Mouse (Mus musculus) T-helper 17 cell (primary cell): ENCODE data around the gene Mturn.

Experiments
- in situ Hi-C, 2 experiments: fragments of 300-600 bp; cut with MboI, MseI; formaldehyde crosslinking; loops; 1 replicate in 1 of 2; 2 replicates in 1 of 2; pipeline ENCODE4 v1.15.1; 2025; ENCODE audit warnings: high pct_unique_total_duplicates in 2 of 2

The Mturn gene

DNA sequence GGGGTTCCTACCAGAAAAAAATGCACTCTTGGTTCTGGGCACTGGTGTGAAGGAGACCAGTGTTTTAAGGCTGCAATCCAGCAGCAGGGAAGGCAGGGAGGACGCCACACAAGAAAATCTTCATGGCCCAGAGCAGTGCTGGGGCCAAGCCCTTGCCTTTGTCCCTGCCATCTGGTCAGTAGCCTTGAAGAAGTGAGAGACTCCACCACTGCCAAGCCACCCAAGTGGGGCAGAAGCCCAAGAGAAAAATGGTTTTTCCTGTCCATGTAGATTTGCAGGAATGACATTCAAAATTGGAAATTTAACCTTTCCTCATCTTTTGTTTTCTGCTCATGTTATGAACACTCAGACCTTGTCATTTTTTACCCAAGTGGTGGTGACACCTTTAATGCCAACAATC lies 10.8 kb downstream of the Mturn start:
- in situ Hi-C loops, result no loop called here

GRCm38 (mm10) chr6:54693286-54693685 lies 11.9 kb downstream of the Mturn start:
- in situ Hi-C loops, result no loop called here

- in situ Hi-C loops, result no loop called here
These were observed 17.5 kb downstream of the Mturn start for GRCm38 (mm10) chr6:54698691-54699476.

DNA sequence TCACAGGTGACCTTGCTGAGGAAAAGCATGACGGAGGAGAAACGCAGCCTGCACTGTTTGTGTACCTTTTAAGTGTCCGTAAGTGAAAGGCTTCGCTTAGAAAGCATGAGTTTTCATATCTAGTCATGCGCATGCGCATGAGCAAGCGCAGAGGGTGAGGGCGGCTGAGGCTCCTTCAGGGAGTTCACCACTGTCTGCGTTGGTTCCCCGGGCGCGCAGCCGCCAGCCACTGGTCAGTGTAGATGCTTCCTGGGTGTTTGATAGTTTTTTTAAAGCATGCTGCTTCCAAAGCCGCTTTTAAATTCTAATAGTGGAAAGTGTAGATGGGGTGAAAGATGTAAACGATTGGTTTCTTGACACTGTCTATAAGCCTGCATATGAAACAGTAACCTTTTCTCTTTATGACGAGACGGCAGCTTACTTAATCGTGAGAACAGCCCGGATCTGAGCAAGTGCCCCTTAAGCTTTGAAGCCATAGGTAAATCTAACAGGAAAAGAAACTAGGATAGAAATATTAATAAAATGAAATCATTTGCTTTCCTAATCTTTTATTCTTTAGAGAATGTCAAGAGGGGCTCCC lies 18.1 kb downstream of the Mturn start:
- in situ Hi-C loops, result no loop called here

DNA sequence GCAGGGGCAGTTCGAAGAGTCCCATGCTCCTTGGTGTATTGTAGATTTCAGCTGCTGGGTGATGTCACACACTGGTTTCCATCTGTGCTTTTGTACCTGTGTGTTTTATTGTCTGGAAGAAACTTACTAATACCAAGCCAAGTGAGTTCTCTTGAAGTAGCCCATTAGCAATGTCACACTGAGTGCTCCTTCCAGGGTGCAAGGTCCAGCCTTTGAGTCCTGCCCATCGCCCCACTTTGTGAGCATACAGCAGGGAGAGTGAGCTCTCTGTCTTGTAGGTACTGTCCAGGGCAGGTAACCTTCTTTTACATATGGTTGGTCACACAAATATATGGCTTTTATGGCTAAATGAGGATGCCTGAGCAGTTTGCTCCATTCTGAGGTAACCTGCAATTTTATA lies 19.1 kb downstream of the Mturn start:
- in situ Hi-C loops, result no loop called here

GRCm38 (mm10) chr6:54701901-54702300 lies 20.5 kb downstream of the Mturn start:
- in situ Hi-C loops, result no loop called here

DNA sequence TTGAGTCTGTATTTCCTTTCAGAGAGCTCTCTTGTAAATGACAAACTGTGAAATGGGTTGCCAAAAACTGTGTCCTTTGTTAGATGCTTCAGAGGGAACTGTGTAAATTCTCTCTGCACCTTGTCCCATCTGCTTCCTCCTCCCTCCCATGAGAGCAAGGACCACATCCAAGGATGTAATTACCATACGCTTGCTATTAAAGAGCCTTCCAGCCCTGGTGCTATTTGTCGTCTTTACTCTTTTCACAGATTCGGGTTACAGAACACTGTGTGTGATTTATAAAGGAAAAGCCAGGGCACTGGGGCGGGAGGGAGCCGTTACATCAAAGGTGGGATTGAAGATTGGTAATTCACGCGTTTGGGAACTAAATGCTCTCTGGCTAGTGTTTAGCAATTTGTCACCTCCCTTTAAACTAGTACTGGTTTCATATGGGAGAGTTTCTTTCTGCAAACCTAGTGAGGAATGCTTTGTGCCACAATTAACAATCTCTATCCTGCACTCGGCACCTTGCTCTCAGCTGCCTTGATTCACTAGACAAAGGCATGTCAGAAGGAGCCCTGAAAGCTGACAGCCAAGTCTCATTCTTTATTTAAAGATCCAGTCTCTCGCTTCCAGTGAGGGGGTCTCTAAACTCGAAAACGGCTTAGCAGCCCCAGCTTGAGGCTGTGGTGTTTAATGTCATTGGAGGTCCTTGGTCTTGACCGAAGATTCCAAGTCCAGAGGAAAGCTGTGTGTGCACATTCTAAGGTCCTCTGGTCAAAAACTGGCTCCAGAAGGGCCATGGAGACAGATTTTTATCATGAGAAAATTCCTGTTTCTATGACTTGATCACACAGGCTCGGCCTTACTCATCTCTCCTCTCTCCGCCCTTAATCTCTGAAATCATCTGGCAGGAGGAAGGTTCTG lies 22.5 kb downstream of the Mturn start:
- in situ Hi-C loops, result no loop called here

DNA sequence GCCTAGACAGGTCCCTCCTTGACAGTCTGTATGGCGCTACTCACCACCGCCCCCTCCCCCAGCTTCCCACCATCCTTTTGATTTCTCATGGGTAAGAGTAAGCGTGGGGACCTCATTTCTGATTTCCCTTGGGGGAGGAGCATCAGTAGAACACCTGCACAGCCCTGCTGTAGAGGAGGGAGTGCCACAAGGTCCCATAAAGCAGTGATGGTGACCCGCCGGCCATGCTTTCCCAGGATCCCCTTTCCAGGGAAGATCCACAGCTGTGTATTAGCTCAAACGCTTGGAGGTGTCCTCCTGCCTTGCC lies 23.1 kb downstream of the Mturn start:
- in situ Hi-C loops, result no loop called here

DNA sequence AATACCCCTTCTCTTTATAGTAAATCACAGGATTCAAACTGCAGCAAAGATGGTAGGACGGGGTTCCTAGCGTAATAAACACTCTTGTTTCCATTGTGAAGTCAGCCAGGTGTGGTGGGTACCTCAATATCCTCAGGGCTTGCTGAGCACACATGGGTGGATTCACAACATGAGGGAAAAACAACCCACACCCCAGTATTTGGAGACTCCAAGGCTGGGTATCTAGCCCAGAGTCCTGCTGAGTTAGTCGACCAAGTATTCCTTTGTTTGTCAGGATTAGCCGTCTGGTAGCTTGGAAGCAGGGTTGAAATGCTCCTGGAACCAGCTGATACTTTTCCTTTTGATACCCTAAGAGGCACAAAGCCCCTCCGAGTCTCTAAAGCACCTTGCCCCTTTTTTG lies 23.4 kb downstream of the Mturn start:
- in situ Hi-C loops, result loop anchor here in 1 of 2 experiments (5.0 kb wide), 1 partner anchor 97 kb away; no protein-coding TSS in a partner anchor

DNA sequence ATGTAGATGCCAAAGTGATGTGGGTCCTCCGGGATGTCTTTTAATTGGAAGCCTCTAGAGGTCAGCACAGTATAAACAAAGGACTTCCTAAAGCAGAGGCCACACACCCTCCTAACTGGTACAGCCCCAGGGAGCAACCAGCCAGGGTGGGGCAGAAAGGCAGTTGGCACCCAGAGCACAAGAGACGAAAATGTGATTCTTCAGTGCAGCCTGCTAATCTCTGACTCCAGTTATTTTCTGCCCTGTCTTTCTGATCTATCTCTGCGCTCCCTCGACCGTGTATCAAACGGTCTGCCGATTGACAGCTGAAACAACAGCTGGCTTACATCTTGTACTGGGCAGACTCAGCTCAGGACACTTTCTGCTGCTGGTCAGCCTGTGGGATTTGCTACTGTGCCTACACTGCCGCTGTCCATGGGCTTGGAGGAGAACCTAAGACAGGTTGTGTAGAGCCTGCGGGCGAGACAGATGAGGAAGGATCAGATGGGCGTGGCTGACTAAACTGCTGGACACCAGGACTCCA lies 24.0 kb downstream of the Mturn start:
- in situ Hi-C loops, result loop anchor here in 1 of 2 experiments (5.0 kb wide), 1 partner anchor 97 kb away; no protein-coding TSS in a partner anchor

DNA sequence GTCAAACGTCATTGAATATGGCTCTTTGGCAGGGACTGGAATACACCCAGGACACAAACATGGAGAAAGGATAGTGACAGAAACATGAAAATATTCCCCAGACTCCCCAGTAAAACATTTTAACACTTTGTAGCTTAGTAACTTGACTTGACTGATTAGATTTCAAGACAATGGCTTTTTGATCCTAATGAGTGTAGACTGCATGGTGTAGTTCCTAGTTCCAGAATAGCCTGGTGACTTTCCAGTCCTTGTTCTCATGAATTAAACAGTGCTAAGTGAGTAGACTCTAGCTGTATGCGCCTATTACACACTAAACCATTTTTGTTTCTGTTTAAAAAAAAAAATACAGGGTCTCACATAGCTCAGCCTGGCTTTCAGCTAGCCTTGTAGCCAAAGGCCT lies 24.7 kb downstream of the Mturn start:
- in situ Hi-C loops, result loop anchor here in 1 of 2 experiments (5.0 kb wide), 1 partner anchor 96 kb away; no protein-coding TSS in a partner anchor

GRCm38 (mm10) chr6:54706611-54707172 lies 25.3 kb downstream of the Mturn start:
- in situ Hi-C loops, result loop anchor here in 1 of 2 experiments (5.0 kb wide), 1 partner anchor 96 kb away; no protein-coding TSS in a partner anchor

GRCm38 (mm10) chr6:54708646-54709045 lies 27.2 kb downstream of the Mturn start:
- in situ Hi-C loops, result loop anchor here in 1 of 2 experiments (5.0 kb wide), 1 partner anchor 94 kb away; no protein-coding TSS in a partner anchor

- in situ Hi-C loops, result loop anchor here in 1 of 2 experiments (5.0 kb wide), 1 partner anchor 92 kb away; no protein-coding TSS in a partner anchor
These were observed 34.3 kb downstream of the Mturn start for GRCm38 (mm10) chr6:54715697-54716096.

- in situ Hi-C loops, result loop anchor here in 1 of 2 experiments (5.0 kb wide), 1 partner anchor 88 kb away; no protein-coding TSS in a partner anchor
These were observed 37.6 kb downstream of the Mturn start for GRCm38 (mm10) chr6:54718779-54719685.

- in situ Hi-C loops, result loop anchor here in 1 of 2 experiments (5.0 kb wide), 1 partner anchor 88 kb away; no protein-coding TSS in a partner anchor
These were observed 38.4 kb downstream of the Mturn start for GRCm38 (mm10) chr6:54719686-54720310.

- in situ Hi-C loops, result no loop called here
These were observed 39.3 kb downstream of the Mturn start for GRCm38 (mm10) chr6:54720512-54721251.

GRCm38 (mm10) chr6:54721252-54721635 lies 39.8 kb downstream of the Mturn start:
- in situ Hi-C loops, result no loop called here

DNA sequence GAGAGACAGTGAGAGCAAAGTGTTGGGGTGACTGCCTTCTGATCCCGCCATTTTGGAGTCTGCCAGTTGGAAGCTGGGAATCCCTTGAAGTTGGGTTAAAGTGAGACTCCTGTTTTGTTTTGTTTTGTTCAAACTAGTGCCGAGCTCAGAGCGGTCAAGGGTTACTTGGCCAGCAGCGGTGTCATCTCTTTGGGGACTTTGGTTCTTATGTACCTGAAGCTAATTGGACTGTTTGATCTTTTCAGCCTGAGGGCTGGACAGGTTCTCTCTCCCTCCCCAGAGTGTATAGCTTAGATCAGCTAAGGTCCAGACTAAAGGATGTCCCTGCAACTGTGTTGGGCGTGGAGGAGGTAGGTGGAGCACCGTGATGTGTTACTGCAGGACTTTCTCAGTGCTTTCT lies 44.9 kb downstream of the Mturn start:
- in situ Hi-C loops, result no loop called here
